ENCODE assay signal across 17 mouse cellular contexts in genomic region chr16:22633063-22633462, GRCm38 (mm10).
"Had no signal": no experiment of that assay in that cellular context is flagged by ENCODE, and none has a peak within 500 bp of the region (broad histone marks: within the 10 kb centered on the region; RNA-seq: fewer than 3 reads in every experiment).

No protein-coding gene starts in this region.

- H3K27me3 ChIP-seq: neural tube, embryonic 12.5 days; neural tube, embryonic 15.5 days; stomach, embryonic 15.5 days had no signal

- H3K4me3 ChIP-seq: neural tube, embryonic 12.5 days; neural tube, embryonic 13.5 days; neural tube, embryonic 15.5 days; stomach, embryonic 15.5 days had no signal

- H3K4me1 ChIP-seq: neural tube, embryonic 13.5 days; neural tube, embryonic 15.5 days; stomach, embryonic 15.5 days had no signal

- H3K4me2 ChIP-seq: neural tube, embryonic 12.5 days; neural tube, embryonic 13.5 days; neural tube, embryonic 15.5 days; stomach, embryonic 15.5 days had no signal

- H3K9ac ChIP-seq: neural tube, embryonic 12.5 days; neural tube, embryonic 13.5 days; neural tube, embryonic 15.5 days; stomach, embryonic 15.5 days had no signal

- H3K9me3 ChIP-seq: neural tube, embryonic 12.5 days; neural tube, embryonic 13.5 days; neural tube, embryonic 15.5 days; stomach, embryonic 15.5 days had no signal

- DNase-seq: retina, postnatal 1 day; right cerebral cortex, adult 18-20 months; right cerebral cortex, postnatal 14 days; right cerebral cortex, postnatal 25 days; right cerebral cortex, postnatal 4 days; spleen, adult 18-20 months; thymus, adult 18-20 months; thymus, adult 2 months; thymus, postnatal 14 days; thymus, postnatal 25 days; thymus, postnatal 36 days; thymus, postnatal 4 days had no signal

- H3K27ac ChIP-seq: neural tube, embryonic 12.5 days; neural tube, embryonic 13.5 days; neural tube, embryonic 15.5 days; stomach, embryonic 15.5 days; stomach, postnatal 0 days had no signal

- H3K36me3 ChIP-seq: neural tube, embryonic 12.5 days; neural tube, embryonic 13.5 days; neural tube, embryonic 15.5 days; stomach, embryonic 15.5 days had no signal
